Comparison of ENCODE assay signal across 27 mouse cellular contexts in the genomic region with DNA sequence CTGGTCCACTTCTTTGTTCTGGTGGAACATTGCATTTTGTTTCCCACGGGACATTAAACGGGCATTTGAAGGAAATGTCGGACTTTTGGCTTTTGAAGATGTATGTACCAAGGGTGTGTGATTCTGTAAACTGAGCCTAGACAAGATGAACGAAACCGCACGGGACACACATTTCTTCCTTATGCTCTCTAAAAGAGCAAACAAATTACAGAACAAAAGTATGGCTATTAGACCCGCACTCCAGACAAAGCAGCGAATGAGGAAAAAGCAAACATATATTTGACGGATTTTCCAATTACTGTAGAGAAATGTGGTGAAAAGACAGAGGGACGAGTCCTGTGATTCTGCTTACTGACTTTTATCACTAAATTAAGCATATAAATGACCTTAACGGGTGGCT. TPM values are rescaled to one million over a fixed set of nuclear protein-coding genes. Genes with fewer than 3 reads are reported as not detected.
DNase-seq lines count a peak whose midpoint lies in the region; ATAC-seq and TF ChIP-seq lines count a peak whose summit lies in the region.
"Had no signal": no experiment of that assay in that cellular context is flagged by ENCODE, and none has a peak within 500 bp of the region (broad histone marks: within the 10 kb centered on the region; RNA-seq: fewer than 3 reads in every experiment).

No protein-coding gene starts in this region.

- DNase-seq in embryo, embryonic 11 days = peak; percentile 27
- DNase-seq in embryonic facial prominence, embryonic 11.5 days (ENCODE audit: low spot score) = peak; percentile 29
- no peak for DNase-seq in left cerebral cortex, adult 2 months (ENCODE audit: extremely low spot score in 1 of 2, low spot score in 2 of 2)
- DNase-seq in right cerebral cortex, postnatal 4 days = no peak
- DNase-seq in left cerebral cortex, adult 11 months (ENCODE audit: low spot score) = no peak
- DNase-seq: cerebellum, adult 2 months; gastrocnemius, postnatal 25 days; kidney, adult 11 months; lung, postnatal 4 days; right cerebral cortex, postnatal 14 days; thymus, adult 18-20 months; thymus, postnatal 4 days had no signal

- TF ChIP-seq CTCF in left cerebral cortex, adult 2 months (IDR thresholded peaks at IDR 0.05) = no peak

- H3K36me3 ChIP-seq in hindbrain, embryonic 12.5 days = no peaks in the 10 kb centered on the region
- no peaks in the 10 kb centered on the region for H3K36me3 ChIP-seq in hindbrain, embryonic 16.5 days (ENCODE audit: control insufficient read depth, insufficient read depth, low read length)
- H3K36me3 ChIP-seq in embryonic facial prominence, embryonic 11.5 days (replicated peaks; ENCODE audit: control insufficient read depth, insufficient read depth, low read depth, low read length) = no peaks in the 10 kb centered on the region
- H3K36me3 ChIP-seq in midbrain, embryonic 15.5 days (replicated peaks) = no peaks in the 10 kb centered on the region
- H3K36me3 ChIP-seq: embryonic facial prominence, embryonic 15.5 days; limb, embryonic 12.5 days; liver, embryonic 12.5 days; lung, embryonic 15.5 days; stomach, embryonic 15.5 days had no signal

- H3K4me1 ChIP-seq in hindbrain, embryonic 12.5 days = peaks cover 28% of the 10 kb centered on the region
- peaks cover 13% of the 10 kb centered on the region for H3K4me1 ChIP-seq in hindbrain, embryonic 16.5 days (ENCODE audit: control insufficient read depth, insufficient read depth, low read depth, low read length)
- H3K4me1 ChIP-seq in embryonic facial prominence, embryonic 11.5 days (ENCODE audit: control insufficient read depth, insufficient read depth, low read length) = peaks cover 9% of the 10 kb centered on the region
- peaks cover 28% of the 10 kb centered on the region for H3K4me1 ChIP-seq in midbrain, embryonic 15.5 days
- H3K4me1 ChIP-seq: liver, embryonic 12.5 days had no signal

- WGBS in hindbrain, embryonic 12.5 days = 2% methylated on average over 11 of the region's 11 CpGs
- WGBS in hindbrain, embryonic 16.5 days = 1% methylated on average over 11 of the region's 11 CpGs
- WGBS in embryonic facial prominence, embryonic 11.5 days = 2% methylated on average over 11 of the region's 11 CpGs
- WGBS in midbrain, embryonic 15.5 days = under 1% methylated on average over 11 of the region's 11 CpGs

- H3K9me3 ChIP-seq in hindbrain, embryonic 12.5 days (replicated peaks) = no peaks in the 10 kb centered on the region
- H3K9me3 ChIP-seq in hindbrain, embryonic 16.5 days (ENCODE audit: control insufficient read depth, low read length) = no peaks in the 10 kb centered on the region
- no peaks in the 10 kb centered on the region for H3K9me3 ChIP-seq in embryonic facial prominence, embryonic 11.5 days (replicated peaks; ENCODE audit: control insufficient read depth, low read length)
- H3K9me3 ChIP-seq in midbrain, embryonic 15.5 days = no peaks in the 10 kb centered on the region
- H3K9me3 ChIP-seq: embryonic facial prominence, embryonic 15.5 days; limb, embryonic 12.5 days; liver, embryonic 12.5 days; lung, embryonic 15.5 days; stomach, embryonic 15.5 days had no signal

- peaks cover 93% of the 10 kb centered on the region for H3K27me3 ChIP-seq in hindbrain, embryonic 12.5 days
- peaks cover 36% of the 10 kb centered on the region for H3K27me3 ChIP-seq in hindbrain, embryonic 16.5 days (replicated peaks; ENCODE audit: control insufficient read depth, insufficient read depth, low read length)
- peaks cover 55% of the 10 kb centered on the region for H3K27me3 ChIP-seq in embryonic facial prominence, embryonic 11.5 days (ENCODE audit: control insufficient read depth, insufficient read depth, low read length)
- peaks cover 57% of the 10 kb centered on the region for H3K27me3 ChIP-seq in midbrain, embryonic 15.5 days (replicated peaks)

- no peak overlapping the region for H3K4me3 ChIP-seq in hindbrain, embryonic 12.5 days
- H3K4me3 ChIP-seq in hindbrain, embryonic 16.5 days (ENCODE audit: low read length) = no peak overlapping the region
- no peak overlapping the region for H3K4me3 ChIP-seq in embryonic facial prominence, embryonic 11.5 days (ENCODE audit: low read depth, low read length)
- H3K4me3 ChIP-seq in midbrain, embryonic 15.5 days = peak overlapping the region; percentile 38; the same call in 1 of the 2 replicates
- no peak overlapping the region for H3K4me3 ChIP-seq in left cerebral cortex, adult 2 months
- H3K4me3 ChIP-seq: layer of hippocampus, adult 2 months; liver, embryonic 12.5 days had no signal

- H3K9ac ChIP-seq in hindbrain, embryonic 12.5 days = no peak overlapping the region
- no peak overlapping the region for H3K9ac ChIP-seq in hindbrain, embryonic 16.5 days (ENCODE audit: low read depth, low read length)
- no peak overlapping the region for H3K9ac ChIP-seq in embryonic facial prominence, embryonic 11.5 days (replicated peaks; ENCODE audit: low read length)
- H3K9ac ChIP-seq in midbrain, embryonic 15.5 days = no peak overlapping the region
- H3K9ac ChIP-seq: embryonic facial prominence, embryonic 15.5 days; limb, embryonic 12.5 days; liver, embryonic 12.5 days; lung, embryonic 15.5 days; stomach, embryonic 15.5 days had no signal

- intact Hi-C loops in left cerebral cortex, adult 2 months (cut with DNase I) = no loop called here

- peak overlapping the region; percentile 45; the same call in 1 of the 2 replicates for H3K4me2 ChIP-seq in hindbrain, embryonic 12.5 days (replicated peaks)
- no peak overlapping the region for H3K4me2 ChIP-seq in hindbrain, embryonic 16.5 days (ENCODE audit: low read length)
- no peak overlapping the region for H3K4me2 ChIP-seq in embryonic facial prominence, embryonic 11.5 days (ENCODE audit: low read depth, low read length)
- peak overlapping the region; percentile 42 for H3K4me2 ChIP-seq in midbrain, embryonic 15.5 days
- H3K4me2 ChIP-seq: liver, embryonic 12.5 days had no signal

- H3K27ac ChIP-seq in hindbrain, embryonic 12.5 days = no peak overlapping the region
- H3K27ac ChIP-seq in hindbrain, embryonic 16.5 days (ENCODE audit: low read depth, low read length) = no peak overlapping the region
- no peak overlapping the region for H3K27ac ChIP-seq in embryonic facial prominence, embryonic 11.5 days (replicated peaks; ENCODE audit: low read depth, low read length)
- H3K27ac ChIP-seq in midbrain, embryonic 15.5 days = peak overlapping the region; percentile 80
- no peak overlapping the region for H3K27ac ChIP-seq in left cerebral cortex, adult 2 months
- H3K27ac ChIP-seq: embryonic facial prominence, embryonic 15.5 days; kidney, postnatal 0 days; layer of hippocampus, adult 2 months; limb, embryonic 12.5 days; liver, embryonic 12.5 days; lung, embryonic 15.5 days; stomach, embryonic 15.5 days had no signal

- no peak for ATAC-seq in hindbrain, embryonic 12.5 days (ENCODE audit: low FRiP score)
- no peak for ATAC-seq in hindbrain, embryonic 16.5 days
- no peak for ATAC-seq in embryonic facial prominence, embryonic 11.5 days (replicated peaks; ENCODE audit: insufficient number of reproducible peaks, low FRiP score, low TSS enrichment, low read depth)
- ATAC-seq in midbrain, embryonic 15.5 days (replicated peaks) = no peak
- ATAC-seq: liver, embryonic 12.5 days had no signal

RNA-seq across cellular contexts. Expression of a gene that starts 7.9 kb away (rescaled TPM):
- polyA plus RNA-seq in hindbrain, embryonic 12.5 days (2016; fragmentation: Nextera tagmentation; extraction: Ambion mirVana) = 15.4 and 18.3 TPM in 2 replicates
- polyA plus RNA-seq in hindbrain, embryonic 16.5 days (2015; fragmentation: Nextera tagmentation; extraction: Ambion mirVana) = 10.0 and 12.6 TPM in 2 replicates
- 2.1 and 3.8 TPM in 2 replicates for polyA plus RNA-seq in embryonic facial prominence, embryonic 11.5 days (2014; fragmentation: Nextera tagmentation; extraction: Ambion mirVana)
- polyA plus RNA-seq in midbrain, embryonic 15.5 days (2015; fragmentation: Nextera tagmentation; extraction: Ambion mirVana) = 74.3 and 90.2 TPM in 2 replicates
- not detected for total RNA-seq in left cerebral cortex, adult 2 months (2021)
- total RNA-seq: adrenal gland, adult 18-20 months; adrenal gland, postnatal 4 days; gastrocnemius, postnatal 25 days; hematopoietic stem cell, adult 5-6 weeks; layer of hippocampus, adult 2 months had no signal
- polyA plus RNA-seq: C2C12; kidney, postnatal 0 days; liver, embryonic 12.5 days; lung, embryonic 15.5 days; spleen, adult 2 months had no signal

Comparison
In these comparisons a context has a peak if more than half of its experiments do, and no peak if none do; other contexts are left out.
1. H3K4me2 ChIP-seq: peak in hindbrain, embryonic 12.5 days (single experiment) and midbrain, embryonic 15.5 days (single experiment); none in hindbrain, embryonic 16.5 days (single experiment) and embryonic facial prominence, embryonic 11.5 days (single experiment).
2. DNase-seq: peak in embryo, embryonic 11 days (single experiment) and embryonic facial prominence, embryonic 11.5 days (single experiment); none in left cerebral cortex, adult 2 months (0 of 2), right cerebral cortex, postnatal 4 days (single experiment) and left cerebral cortex, adult 11 months (single experiment).